Mouse (Mus musculus): ENCODE measurements around the gene Klri2.
"Not testable (repeated sequence)": the region's sequence is repeated elsewhere in the genome, so short reads cannot be mapped to it uniquely, and the experiment has no call there.

GRCm38 (mm10) chr6:129691436-129691835 lies 48.8 kb downstream of the Klri2 start:
- TF ChIP-seq POLR2A (IDR thresholded peaks at IDR 0.05; ENCODE audit: low read depth, low read length); CTCF (conservative IDR thresholded peaks at IDR 0.05; ENCODE audit: insufficient read depth, insufficient read length, low read depth, low read length): not testable (repeated sequence)
